Mouse (Mus musculus) embryonic fibroblast, embryonic 13.5 days (primary cell): ENCODE measurements around the gene Urgcp. TPM values are rescaled to one million over a fixed set of nuclear protein-coding genes. Genes with fewer than 3 reads are reported as not detected.

Source experiments
- H3K27ac ChIP-seq: 2 replicates; pipeline ENCODE4 v1.5.1; 2012; ENCODE audit warnings: low read length, control low read depth, inconsistent platforms; ENCODE audit not compliant: insufficient read depth
- H3K4me1 ChIP-seq: 2 replicates; pipeline ENCODE4 v1.6.1; 2011; ENCODE audit warnings: low read length; ENCODE audit not compliant: control insufficient read depth, insufficient read depth
- H3K4me3 ChIP-seq: 2 replicates; pipeline ENCODE4 v1.5.1; 2011; ENCODE audit warnings: mild to moderate bottlenecking, control low read depth, low read length; ENCODE audit not compliant: insufficient read depth
- CTCF ChIP-seq: IDR thresholded peaks from 2 replicates; pipeline ENCODE4 v1.5.1; 2011; ENCODE audit warnings: mild to moderate bottlenecking, control low read depth, low read length, moderate library complexity, borderline replicate concordance; ENCODE audit not compliant: insufficient read depth
- POLR2A ChIP-seq: IDR thresholded peaks from 2 replicates; pipeline ENCODE4 v1.6.1; 2011; ENCODE audit warnings: low read depth, mild to moderate bottlenecking, control low read depth, low read length, moderate library complexity
- polyA plus RNA-seq: library from polyadenylated mRNA; stranded (reverse); fragments of >200 nt; gene quantifications from 2 replicates; pipeline ENCODE4 v1.2.4, GENCODE M21; 2011; ENCODE audit warnings: low read depth; ENCODE audit not compliant: missing spikeins, insufficient read length

Urgcp gene
- polyA plus RNA-seq, 1 experiment: 18.5 TPM

- 0 out of 2 replicates have a peak, but pooled peaks cover 7% of the 10 kb centered on the region for H3K4me1 ChIP-seq
- H3K4me3 ChIP-seq: no peak overlapping the region
- H3K27ac ChIP-seq: no peak overlapping the region
- TF ChIP-seq CTCF (no peak), POLR2A (no peak)
Observed at GRCm38 (mm10) chr11:5799621-5800490, 37.7 kb upstream of the Urgcp start.

GRCm38 (mm10) chr11:5797928-5798327 is 35.8 kb upstream of the Urgcp start:
- H3K27ac ChIP-seq: no peak overlapping the region
- no peak overlapping the region for H3K4me3 ChIP-seq
- TF ChIP-seq CTCF (no peak), POLR2A (no peak)
- 0 out of 2 replicates have a peak, but pooled peaks cover 7% of the 10 kb centered on the region for H3K4me1 ChIP-seq

- TF ChIP-seq POLR2A (no peak), CTCF (no peak)
- Histone ChIP-seq H3K27ac (no peak overlapping the region), H3K4me1 (0 out of 2 replicates have a peak, but pooled peaks cover 7% of the 10 kb centered on the region), H3K4me3 (no peak overlapping the region)
Observed at GRCm38 (mm10) chr11:5797371-5797770, 35.2 kb upstream of the Urgcp start.

GRCm38 (mm10) chr11:5796939-5797338 is 34.8 kb upstream of the Urgcp start:
- H3K27ac ChIP-seq: no peak overlapping the region
- no peak overlapping the region for H3K4me3 ChIP-seq
- H3K4me1 ChIP-seq: 0 out of 2 replicates have a peak, but pooled peaks cover 7% of the 10 kb centered on the region
- TF ChIP-seq CTCF (no peak), POLR2A (no peak)

GRCm38 (mm10) chr11:5795706-5796105 is 33.5 kb upstream of the Urgcp start:
- Histone ChIP-seq H3K4me3 (no peak overlapping the region), H3K4me1 (0 out of 2 replicates have a peak, but pooled peaks cover 7% of the 10 kb centered on the region), H3K27ac (peak overlapping the region; percentile 49)
- TF ChIP-seq CTCF: no peak
- no peak for TF ChIP-seq POLR2A

GRCm38 (mm10) chr11:5795290-5795689 is 33.1 kb upstream of the Urgcp start:
- Histone ChIP-seq H3K4me1 (0 out of 2 replicates have a peak, but pooled peaks cover 7% of the 10 kb centered on the region), H3K27ac (peak overlapping the region; percentile 49), H3K4me3 (no peak overlapping the region)
- no peak for TF ChIP-seq CTCF
- TF ChIP-seq POLR2A: no peak

- Histone ChIP-seq H3K27ac (no peak overlapping the region), H3K4me1 (peaks cover 14% of the 10 kb centered on the region), H3K4me3 (no peak overlapping the region)
- TF ChIP-seq POLR2A: no peak
- no peak for TF ChIP-seq CTCF
Observed at GRCm38 (mm10) chr11:5790431-5790830, 28.3 kb upstream of the Urgcp start.

- Histone ChIP-seq H3K4me3 (peak overlapping the region; percentile 81; the same call in 1 of the 2 replicates), H3K27ac (no peak overlapping the region), H3K4me1 (peaks cover 9% of the 10 kb centered on the region)
- TF ChIP-seq CTCF: no peak
- no peak for TF ChIP-seq POLR2A
Observed at GRCm38 (mm10) chr11:5789754-5790333, 27.7 kb upstream of the Urgcp start.

GRCm38 (mm10) chr11:5789071-5789753 is 27.0 kb upstream of the Urgcp start:
- TF ChIP-seq CTCF (no peak), POLR2A (no peak)
- H3K27ac ChIP-seq: peak overlapping the region; percentile 10; the same call in 1 of the 2 replicates
- H3K4me1 ChIP-seq: peaks cover 9% of the 10 kb centered on the region
- peak overlapping the region; percentile 81 for H3K4me3 ChIP-seq
